Mouse (Mus musculus) G1E (cell line): ENCODE results near the gene Sdhaf1. TPM values are rescaled to one million over a fixed set of nuclear protein-coding genes. Genes with fewer than 3 reads are reported as not detected.
A peak's percentile ranks its signal among the peaks of the same experiment; 100 is the strongest.

Experiments
- ATAC-seq: 2 replicates; pipeline ENCODE4 v1.8.0; 2016; ENCODE audit warnings: mild to moderate bottlenecking; ENCODE audit not compliant: insufficient number of reproducible peaks, poor library complexity, low FRiP score, severe bottlenecking; ENCODE audit errors: extremely low read depth
- DNase-seq: peaks from one replicate; pipeline ENCODE4 v3.0.0; 2012; ENCODE audit warnings: low spot score
- H3K27me3 ChIP-seq: 2 replicates; pipeline ENCODE4 v1.6.1; 2012; ENCODE audit warnings: mild to moderate bottlenecking, low read length, inconsistent platforms; ENCODE audit not compliant: insufficient read depth
- H3K36me3 ChIP-seq: replicated peaks from 2 replicates; pipeline ENCODE3; 2012; ENCODE audit warnings: mild to moderate bottlenecking, inconsistent platforms
- H3K4me1 ChIP-seq: 2 replicates; pipeline ENCODE4 v1.6.1; 2012; ENCODE audit warnings: low read depth, low read length, inconsistent platforms, mixed read lengths; ENCODE audit not compliant: insufficient read depth
- H3K4me3 ChIP-seq: 2 replicates; pipeline ENCODE4 v1.5.1; 2012; ENCODE audit warnings: low read depth, mild to moderate bottlenecking, inconsistent platforms, low read length, moderate library complexity, mixed read lengths
- H3K9me3 ChIP-seq: replicated peaks from 2 replicates; pipeline ENCODE4 v1.6.1; 2012; ENCODE audit warnings: inconsistent platforms
- CTCF ChIP-seq: IDR thresholded peaks from 2 replicates; pipeline ENCODE4 v1.5.1; 2012; ENCODE audit warnings: low read depth, low read length, inconsistent platforms, mixed read lengths
- GATA1 ChIP-seq: IDR thresholded peaks from 2 replicates; pipeline ENCODE4 v1.6.1; 2012; ENCODE audit warnings: borderline replicate concordance, low read length, inconsistent platforms, mixed read lengths
- GATA2 ChIP-seq: IDR thresholded peaks from 2 replicates; pipeline ENCODE4 v1.6.1; 2012; ENCODE audit warnings: low read depth, low read length, inconsistent platforms, borderline replicate concordance
- POLR2AphosphoS5 ChIP-seq: IDR thresholded peaks from 2 replicates; pipeline ENCODE4 v1.6.1; 2012; ENCODE audit warnings: low read depth, low read length, inconsistent platforms; ENCODE audit not compliant: insufficient replicate concordance
- TAL1 ChIP-seq: conservative IDR thresholded peaks from 2 replicates; pipeline ENCODE4 v1.6.1; 2012; ENCODE audit warnings: low read depth, low read length, inconsistent platforms, mixed read lengths
- polyA plus RNA-seq: library from polyadenylated mRNA; stranded (reverse); fragments of >175 nt; gene quantifications from 2 replicates; pipeline ENCODE4 v1.2.3, GENCODE M21; 2012
- total RNA-seq, 2 experiments: library from RNA; stranded (forward) in 1 of 2; stranded (reverse) in 1 of 2; fragments of 200-1000 nt in 1 of 2; fragments of >200 nt in 1 of 2; fragmentation: Nextera tagmentation in 1 of 2; gene quantifications; 2 replicates each; pipeline ENCODE4 v1.2.3; 2014 to 2017

The Sdhaf1 gene
- total and polyA plus RNA-seq, 3 experiments, result 4.3 to 9.2 (median 8.9) TPM

DNA sequence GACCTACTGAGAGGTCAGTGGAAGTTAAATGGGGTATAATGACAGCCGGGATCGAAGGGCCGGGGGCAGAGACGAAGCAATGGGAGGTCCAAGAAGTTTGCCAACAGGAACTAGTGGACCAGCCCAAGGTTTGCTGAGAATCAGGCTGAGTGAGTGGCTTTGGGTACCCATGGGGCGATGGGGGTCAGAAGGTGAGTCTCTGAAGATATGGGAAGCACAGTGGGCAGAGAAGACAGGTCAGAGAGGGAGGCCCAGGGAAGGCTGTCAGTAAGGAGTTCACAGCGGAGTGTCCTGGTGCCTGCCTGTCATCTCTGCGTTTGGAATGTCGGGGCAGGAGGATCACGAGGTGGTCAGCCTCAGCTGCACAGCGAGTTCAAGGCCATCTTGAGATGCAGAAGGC, 4.7 kb upstream of the Sdhaf1 start:
- H3K27me3 ChIP-seq, result peaks cover 18% of the 10 kb centered on the region
- ATAC-seq, result no peak
- no peak for TF ChIP-seq GATA1
- TF ChIP-seq POLR2AphosphoS5, result no peak
- no peak for TF ChIP-seq GATA2
- no peak for TF ChIP-seq CTCF
- no peak for TF ChIP-seq TAL1
- DNase-seq, result no peak
- 0 out of 2 replicates have a peak, but pooled peaks cover 3% of the 10 kb centered on the region for H3K9me3 ChIP-seq
- peaks cover 12% of the 10 kb centered on the region for H3K4me1 ChIP-seq
- no peaks in the 10 kb centered on the region for H3K36me3 ChIP-seq
- no peak overlapping the region for H3K4me3 ChIP-seq

DNA sequence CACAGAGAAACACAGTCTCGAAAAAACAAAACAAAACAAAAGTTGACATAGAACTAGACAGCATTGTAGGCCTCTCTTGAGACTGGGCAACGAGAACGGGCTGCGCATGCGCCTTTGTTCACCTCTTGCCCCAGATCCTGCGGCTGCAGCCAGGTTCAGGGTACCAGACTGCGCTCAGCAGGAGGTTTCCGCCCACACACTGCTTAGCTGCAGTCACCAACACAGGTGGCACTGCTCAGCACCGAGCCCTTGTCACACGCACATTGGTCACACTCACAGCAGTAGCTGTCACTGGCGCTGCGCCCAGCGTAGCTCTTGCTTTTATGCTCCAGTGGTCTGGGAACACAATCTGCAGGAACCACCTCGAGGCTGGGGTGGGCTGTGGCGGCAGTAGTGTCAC, 3.4 kb upstream of the Sdhaf1 start:
- Histone ChIP-seq H3K4me3 (no peak overlapping the region), H3K27me3 (peaks cover 18% of the 10 kb centered on the region), H3K9me3 (0 out of 2 replicates have a peak, but pooled peaks cover 3% of the 10 kb centered on the region), H3K36me3 (no peaks in the 10 kb centered on the region), H3K4me1 (peaks cover 19% of the 10 kb centered on the region)
- ATAC-seq, result no peak
- TF ChIP-seq POLR2AphosphoS5, result no peak
- TF ChIP-seq GATA1, result no peak
- no peak for DNase-seq

- DNase-seq (no peak), ATAC-seq (no peak)
- H3K27me3 ChIP-seq, result peaks cover 18% of the 10 kb centered on the region
- 0 out of 2 replicates have a peak, but pooled peaks cover 3% of the 10 kb centered on the region for H3K9me3 ChIP-seq
- H3K36me3 ChIP-seq, result no peaks in the 10 kb centered on the region
- TF ChIP-seq GATA1 (no peak), GATA2 (no peak), CTCF (no peak), POLR2AphosphoS5 (no peak), TAL1 (no peak)
- peaks cover 18% of the 10 kb centered on the region for H3K4me1 ChIP-seq
- H3K4me3 ChIP-seq, result no peak overlapping the region
Observed at GRCm38 (mm10) chr7:30326427-30326826, 2.7 kb upstream of the Sdhaf1 start.

GRCm38 (mm10) chr7:30325364-30325763, 1.7 kb upstream of the Sdhaf1 start:
- H3K4me1 ChIP-seq, result peaks cover 28% of the 10 kb centered on the region
- H3K4me3 ChIP-seq, result no peak overlapping the region
- DNase-seq (no peak), ATAC-seq (no peak)
- TF ChIP-seq CTCF, result peak; percentile 83
- TF ChIP-seq TAL1, result no peak
- peaks cover 18% of the 10 kb centered on the region for H3K27me3 ChIP-seq
- 0 out of 2 replicates have a peak, but pooled peaks cover 3% of the 10 kb centered on the region for H3K9me3 ChIP-seq
- H3K36me3 ChIP-seq, result peaks cover 7% of the 10 kb centered on the region

DNA sequence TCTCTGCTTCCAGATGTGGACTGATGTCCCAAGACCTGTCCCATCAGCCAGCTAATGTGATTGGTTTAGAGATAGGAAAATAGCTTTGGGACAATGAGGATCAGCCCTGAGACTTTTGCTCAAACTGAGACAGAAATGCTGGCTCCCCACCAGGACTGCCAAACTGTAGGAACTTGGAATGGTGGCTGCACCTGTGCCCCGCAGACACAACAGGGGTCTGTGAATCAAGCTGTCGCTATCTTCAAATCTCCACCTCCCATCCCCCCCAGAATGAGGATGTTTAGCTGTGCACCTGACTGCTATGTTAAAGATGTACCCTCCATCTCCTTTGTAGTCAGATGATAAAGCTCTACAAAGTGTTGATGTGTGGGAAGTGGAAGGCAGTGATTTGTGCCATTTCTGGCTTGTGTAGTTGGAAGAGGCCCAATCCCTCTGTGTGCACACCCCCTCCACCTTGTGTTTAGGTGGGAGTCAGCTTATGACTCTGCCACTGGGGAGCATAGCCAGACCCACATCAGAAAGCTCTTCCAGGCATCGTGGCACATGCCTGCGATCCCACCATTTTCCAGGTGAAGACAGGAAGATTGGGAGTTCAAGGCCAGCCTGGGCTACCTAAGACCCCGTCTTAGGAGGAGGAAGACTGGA, 727 bp upstream of the Sdhaf1 start:
- no peak for ATAC-seq
- H3K36me3 ChIP-seq, result peaks cover 11% of the 10 kb centered on the region
- TF ChIP-seq TAL1 (no peak), POLR2AphosphoS5 (no peak), CTCF (no peak), GATA2 (no peak), GATA1 (no peak)
- H3K9me3 ChIP-seq, result 0 out of 2 replicates have a peak, but pooled peaks cover 3% of the 10 kb centered on the region
- peaks cover 15% of the 10 kb centered on the region for H3K27me3 ChIP-seq
- peaks cover 38% of the 10 kb centered on the region for H3K4me1 ChIP-seq
- DNase-seq, result no peak
- no peak overlapping the region for H3K4me3 ChIP-seq

DNA sequence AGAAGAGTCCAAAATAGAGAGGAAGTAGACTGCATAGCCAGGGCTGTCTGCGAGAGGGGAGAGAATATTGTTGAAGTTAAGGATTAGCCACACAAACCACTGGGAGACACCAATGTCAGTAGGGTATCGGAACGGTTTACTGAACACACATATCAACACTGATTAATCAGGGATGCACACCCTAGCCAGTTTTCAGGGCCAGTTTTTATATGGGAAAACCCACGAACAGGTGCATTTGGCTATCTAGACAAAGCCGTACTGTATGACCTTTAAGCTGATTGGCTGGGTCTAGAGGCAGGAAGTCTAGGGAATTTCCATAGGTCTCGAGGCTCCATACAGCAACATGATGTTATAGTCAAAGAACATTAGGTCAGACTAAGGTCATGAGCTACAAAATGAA, 830 bp downstream of the Sdhaf1 start:
- H3K27me3 ChIP-seq, result peaks cover 8% of the 10 kb centered on the region
- 0 out of 2 replicates have a peak, but pooled peaks cover 3% of the 10 kb centered on the region for H3K9me3 ChIP-seq
- peak; percentile 50 for DNase-seq
- peak overlapping the region; percentile 89 for H3K4me3 ChIP-seq
- H3K36me3 ChIP-seq, result peaks cover 11% of the 10 kb centered on the region
- peaks cover 39% of the 10 kb centered on the region for H3K4me1 ChIP-seq
- no peak for ATAC-seq
- TF ChIP-seq GATA1, result no peak
- no peak for TF ChIP-seq GATA2
- TF ChIP-seq TAL1, result no peak
- no peak for TF ChIP-seq POLR2AphosphoS5
- TF ChIP-seq CTCF, result no peak

DNA sequence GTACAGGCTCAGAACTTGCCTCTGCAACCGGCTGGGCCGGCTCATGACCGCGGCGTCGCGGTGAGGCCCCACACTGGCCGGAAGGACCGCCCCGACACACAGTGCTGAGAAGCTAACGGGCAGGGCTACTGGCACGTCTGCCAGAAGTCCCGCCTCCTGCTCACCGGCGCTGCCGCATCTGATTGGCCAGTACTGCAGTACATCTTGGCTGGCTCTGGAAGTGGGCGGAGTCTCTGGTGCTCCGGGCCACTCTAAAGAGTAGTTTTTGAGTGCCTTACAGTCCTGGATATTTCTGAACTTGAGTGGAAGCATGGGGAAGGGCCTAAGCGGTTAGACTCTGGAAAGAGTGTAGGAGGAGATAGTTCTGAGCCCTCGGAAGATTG, 1.4 kb downstream of the Sdhaf1 start:
- Histone ChIP-seq H3K4me1 (peaks cover 39% of the 10 kb centered on the region), H3K4me3 (peak overlapping the region; percentile 89), H3K36me3 (peaks cover 11% of the 10 kb centered on the region), H3K9me3 (0 out of 2 replicates have a peak, but pooled peaks cover 3% of the 10 kb centered on the region), H3K27me3 (peaks cover 3% of the 10 kb centered on the region)
- TF ChIP-seq CTCF, result no peak
- TF ChIP-seq POLR2AphosphoS5, result no peak
- TF ChIP-seq GATA1, result no peak
- no peak for TF ChIP-seq GATA2
- TF ChIP-seq TAL1, result no peak
- peak; percentile 96 for ATAC-seq
- peak; percentile 97 for DNase-seq
